In genomic region chr4:125702607-125703309, GRCm38 (mm10) we compare ENCODE assay signal across 9 mouse cellular contexts.
A peak's percentile ranks its signal among the peaks of the same experiment; 100 is the strongest.
DNase-seq lines count a peak whose midpoint lies in the region; ATAC-seq and TF ChIP-seq lines count a peak whose summit lies in the region.
"Had no signal": no experiment of that assay in that cellular context is flagged by ENCODE, and none has a peak within 500 bp of the region (broad histone marks: within the 10 kb centered on the region; RNA-seq: fewer than 3 reads in every experiment).

No protein-coding gene starts in this region.

- H3K9ac ChIP-seq in kidney, embryonic 14.5 days (ENCODE audit: low read depth, low read length), result no peak overlapping the region
- no peak overlapping the region for H3K9ac ChIP-seq in forebrain, embryonic 12.5 days
- H3K9ac ChIP-seq in heart, embryonic 16.5 days (ENCODE audit: low read length), result no peak overlapping the region
- no peak overlapping the region for H3K9ac ChIP-seq in lung, postnatal 0 days (replicated peaks; ENCODE audit: low read depth)
- H3K9ac ChIP-seq in liver, embryonic 11.5 days (ENCODE audit: low read depth, low read length), result no peak overlapping the region

- no peak overlapping the region for H3K4me2 ChIP-seq in kidney, embryonic 14.5 days (replicated peaks; ENCODE audit: low read depth, low read length)
- H3K4me2 ChIP-seq in forebrain, embryonic 12.5 days, result no peak overlapping the region
- no peak overlapping the region for H3K4me2 ChIP-seq in heart, embryonic 16.5 days (ENCODE audit: low read depth, low read length)
- H3K4me2 ChIP-seq in lung, postnatal 0 days (replicated peaks; ENCODE audit: low read depth, low read length), result no peak overlapping the region
- no peak overlapping the region for H3K4me2 ChIP-seq in liver, embryonic 11.5 days

- H3K27me3 ChIP-seq in kidney, embryonic 14.5 days (ENCODE audit: control insufficient read depth, insufficient read depth, low read length), result no peaks in the 10 kb centered on the region
- H3K27me3 ChIP-seq in forebrain, embryonic 12.5 days, result peaks cover 48% of the 10 kb centered on the region
- H3K27me3 ChIP-seq in heart, embryonic 16.5 days (ENCODE audit: control insufficient read depth, insufficient read depth, low read length), result peaks cover 11% of the 10 kb centered on the region
- H3K27me3 ChIP-seq in lung, postnatal 0 days (replicated peaks; ENCODE audit: insufficient read depth, low read length), result no peaks in the 10 kb centered on the region
- H3K27me3 ChIP-seq in liver, embryonic 11.5 days (replicated peaks; ENCODE audit: control insufficient read depth, insufficient read depth, low read length), result peaks cover 3% of the 10 kb centered on the region

- H3K4me3 ChIP-seq in kidney, embryonic 14.5 days (ENCODE audit: low read length), result no peak overlapping the region
- no peak overlapping the region for H3K4me3 ChIP-seq in forebrain, embryonic 12.5 days (replicated peaks)
- no peak overlapping the region for H3K4me3 ChIP-seq in heart, embryonic 16.5 days (ENCODE audit: low read length)
- no peak overlapping the region for H3K4me3 ChIP-seq in lung, postnatal 0 days (ENCODE audit: low read depth, low read length)
- H3K4me3 ChIP-seq in liver, embryonic 11.5 days (ENCODE audit: low read depth, low read length), result no peak overlapping the region
- H3K4me3 ChIP-seq: erythroblast, embryonic 14.5 days had no signal

- no peak overlapping the region for H3K27ac ChIP-seq in kidney, embryonic 14.5 days (ENCODE audit: low read depth, low read length)
- 0 out of 2 replicates have a peak overlapping the region, but pooled peaks have one; percentile 19 for H3K27ac ChIP-seq in forebrain, embryonic 12.5 days
- peak overlapping the region; percentile 79 for H3K27ac ChIP-seq in heart, embryonic 16.5 days (ENCODE audit: low read length)
- H3K27ac ChIP-seq in lung, postnatal 0 days (ENCODE audit: low read length), result no peak overlapping the region
- H3K27ac ChIP-seq in liver, embryonic 11.5 days (ENCODE audit: low read depth, low read length), result no peak overlapping the region

- TF ChIP-seq EP300 in lung, postnatal 0 days (IDR thresholded peaks at IDR 0.05), result no peak

- H3K36me3 ChIP-seq in kidney, embryonic 14.5 days (ENCODE audit: control insufficient read depth, insufficient read depth, low read length), result no peaks in the 10 kb centered on the region
- 0 out of 2 replicates have a peak, but pooled peaks cover 2% of the 10 kb centered on the region for H3K36me3 ChIP-seq in forebrain, embryonic 12.5 days (replicated peaks)
- no peaks in the 10 kb centered on the region for H3K36me3 ChIP-seq in heart, embryonic 16.5 days (ENCODE audit: control insufficient read depth, insufficient read depth)
- H3K36me3 ChIP-seq in lung, postnatal 0 days (ENCODE audit: insufficient read depth, low read length), result no peaks in the 10 kb centered on the region
- H3K36me3 ChIP-seq in liver, embryonic 11.5 days (ENCODE audit: control insufficient read depth, insufficient read depth, low read length), result no peaks in the 10 kb centered on the region

- TF ChIP-seq CTCF in lung, postnatal 0 days (IDR thresholded peaks at IDR 0.05), result no peak

- WGBS in kidney, embryonic 14.5 days, result 79% methylated on average over 12 of the region's 12 CpGs
- 63% methylated on average over 12 of the region's 12 CpGs for WGBS in forebrain, embryonic 12.5 days
- 50% methylated on average over 12 of the region's 12 CpGs for WGBS in heart, embryonic 16.5 days
- WGBS in lung, postnatal 0 days, result 58% methylated on average over 12 of the region's 12 CpGs
- 67% methylated on average over 12 of the region's 12 CpGs for WGBS in liver, embryonic 11.5 days

- DNase-seq in kidney, adult 11 months, result peak; percentile 34
- peak; percentile 30 to 59 for DNase-seq in kidney, postnatal 4 days
- DNase-seq in lung, postnatal 0 days (ENCODE audit: low spot score), result peak; percentile 13
- peak; percentile 77 to 86 for DNase-seq in right cerebral cortex, postnatal 36 days (ENCODE audit: low spot score in 2 of 2)
- no peak for DNase-seq in liver, embryonic 11.5 days (ENCODE audit: low spot score)

- no peak; the same call in 1 of the 2 replicates for ATAC-seq in kidney, embryonic 14.5 days (ENCODE audit: low FRiP score, low TSS enrichment)
- ATAC-seq in forebrain, embryonic 12.5 days (ENCODE audit: low FRiP score), result peak; percentile 57; the same call in 1 of the 2 replicates
- peak; percentile 90 for ATAC-seq in heart, embryonic 16.5 days (replicated peaks; ENCODE audit: extremely low read depth, insufficient read depth, low FRiP score)
- ATAC-seq in lung, postnatal 0 days, result 0 out of 2 replicates have a peak, but pooled peaks have one; percentile 38
- ATAC-seq in liver, embryonic 11.5 days (replicated peaks; ENCODE audit: low FRiP score), result no peak

- H3K4me1 ChIP-seq in kidney, embryonic 14.5 days (ENCODE audit: control insufficient read depth, insufficient read depth, low read length), result no peaks in the 10 kb centered on the region
- H3K4me1 ChIP-seq in forebrain, embryonic 12.5 days, result peaks cover 20% of the 10 kb centered on the region
- H3K4me1 ChIP-seq in heart, embryonic 16.5 days (ENCODE audit: control insufficient read depth, insufficient read depth, low read length), result peaks cover 13% of the 10 kb centered on the region
- no peaks in the 10 kb centered on the region for H3K4me1 ChIP-seq in lung, postnatal 0 days (ENCODE audit: insufficient read depth, low read depth, low read length)
- no peaks in the 10 kb centered on the region for H3K4me1 ChIP-seq in liver, embryonic 11.5 days (replicated peaks; ENCODE audit: control insufficient read depth, insufficient read depth, low read length)

- H3K9me3 ChIP-seq in kidney, embryonic 14.5 days (ENCODE audit: control insufficient read depth, low read length), result no peaks in the 10 kb centered on the region
- H3K9me3 ChIP-seq in forebrain, embryonic 12.5 days, result no peaks in the 10 kb centered on the region
- no peaks in the 10 kb centered on the region for H3K9me3 ChIP-seq in heart, embryonic 16.5 days (replicated peaks; ENCODE audit: control insufficient read depth, low read length)
- no peaks in the 10 kb centered on the region for H3K9me3 ChIP-seq in lung, postnatal 0 days (ENCODE audit: low read length)
- no peaks in the 10 kb centered on the region for H3K9me3 ChIP-seq in liver, embryonic 11.5 days (ENCODE audit: control insufficient read depth, low read length)

Comparison
In these comparisons a context has a peak if more than half of its experiments do, and no peak if none do; other contexts are left out.
1. ATAC-seq: peak in forebrain, embryonic 12.5 days (single experiment), heart, embryonic 16.5 days (single experiment) and lung, postnatal 0 days (single experiment); none in kidney, embryonic 14.5 days (single experiment) and liver, embryonic 11.5 days (single experiment).
2. H3K27ac ChIP-seq: peak in forebrain, embryonic 12.5 days (single experiment) and heart, embryonic 16.5 days (single experiment); none in kidney, embryonic 14.5 days (single experiment), lung, postnatal 0 days (single experiment) and liver, embryonic 11.5 days (single experiment).